Comparison of ENCODE assay signal across 10 mouse cellular contexts in genomic region chr9:71025196-71025595, GRCm38 (mm10).
"Had no signal": no experiment of that assay in that cellular context is flagged by ENCODE, and none has a peak within 500 bp of the region (broad histone marks: within the 10 kb centered on the region; RNA-seq: fewer than 3 reads in every experiment).

No protein-coding gene starts in this region.

- DNase-seq: liver, postnatal 0 days; lung, embryonic 14.5 days; lung, postnatal 14 days; lung, postnatal 36 days; right cerebral cortex, postnatal 14 days; right cerebral cortex, postnatal 4 days; spleen, adult 18-20 months; thymus, adult 2 months; thymus, postnatal 25 days; thymus, postnatal 4 days had no signal
